Mouse (Mus musculus) retina, postnatal 1 day (tissue): ENCODE data around the gene Olfr679.
"Not testable (repeated sequence)": the region's sequence is repeated elsewhere in the genome, so short reads cannot be mapped to it uniquely, and the experiment has no call there.

Experiments
- DNase-seq: peaks from one replicate; pipeline ENCODE4 v3.0.0-alpha.2; 2012

The Olfr679 gene

DNA sequence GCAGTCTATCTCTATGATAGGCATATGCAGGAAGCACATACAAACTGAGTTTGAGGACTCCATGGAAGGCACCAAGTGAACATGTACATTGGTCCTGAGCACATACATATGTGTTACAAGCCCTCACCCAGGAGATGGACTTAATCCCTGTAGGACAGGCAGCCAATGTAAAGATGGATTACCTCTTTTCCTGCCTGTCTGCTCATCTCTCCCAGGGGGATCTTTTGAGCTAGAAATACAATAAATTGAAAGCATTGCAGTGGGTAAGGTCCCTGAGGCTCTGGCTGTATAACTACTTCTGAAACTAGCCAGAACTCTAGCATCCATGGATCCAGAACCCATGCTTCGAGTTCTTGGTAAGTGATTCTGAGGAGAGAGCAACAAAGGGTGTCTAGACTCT, at the start of gene Olfr679:
TSS of gene Olfr679 (plus strand) at position 301 of the 400 bp plus-strand sequence.
- DNase-seq = no peak

DNA sequence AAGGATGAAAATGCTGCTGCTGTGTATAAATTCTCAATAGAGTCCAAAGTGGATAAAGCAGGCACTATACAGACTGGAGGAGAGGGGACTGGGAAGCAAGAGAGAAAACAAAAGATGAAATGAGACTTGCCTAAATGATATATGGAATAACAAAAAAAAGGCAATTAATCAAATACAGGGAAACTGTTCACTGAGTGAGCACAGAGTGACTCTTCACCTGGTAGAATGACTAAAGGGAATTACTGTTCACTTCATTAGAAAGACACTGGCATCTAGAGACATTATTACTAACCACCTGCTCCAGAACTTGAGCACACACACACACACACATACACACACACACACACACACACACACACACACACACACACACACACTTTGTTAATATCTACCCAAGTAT, 48.6 kb upstream of the Olfr679 start, which contains the start of gene Olfr676:
TSS of gene Olfr676 (plus strand) at position 301 of the 400 bp plus-strand sequence.
- no peak for DNase-seq

DNA sequence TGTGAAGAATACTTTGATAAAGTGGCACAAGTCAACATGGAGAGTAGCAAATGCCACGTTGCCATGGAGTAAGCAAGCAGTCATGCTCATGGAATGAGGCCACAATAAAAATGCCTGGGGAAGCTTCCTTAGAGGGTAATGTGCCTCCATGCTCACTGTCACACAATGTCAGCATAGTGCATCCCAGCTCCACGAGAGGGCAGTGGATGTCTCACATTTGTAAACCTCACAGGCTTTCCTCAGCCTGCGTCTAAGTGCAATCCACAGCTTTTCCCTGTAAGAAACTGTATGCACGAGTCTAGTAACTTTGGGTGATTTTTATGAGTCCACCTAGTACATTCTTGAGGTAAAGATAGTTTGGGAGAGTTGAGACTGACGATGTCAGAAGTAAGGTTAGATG, 47.2 kb upstream of the Olfr679 start:
- peak; percentile 8 for DNase-seq

DNA sequence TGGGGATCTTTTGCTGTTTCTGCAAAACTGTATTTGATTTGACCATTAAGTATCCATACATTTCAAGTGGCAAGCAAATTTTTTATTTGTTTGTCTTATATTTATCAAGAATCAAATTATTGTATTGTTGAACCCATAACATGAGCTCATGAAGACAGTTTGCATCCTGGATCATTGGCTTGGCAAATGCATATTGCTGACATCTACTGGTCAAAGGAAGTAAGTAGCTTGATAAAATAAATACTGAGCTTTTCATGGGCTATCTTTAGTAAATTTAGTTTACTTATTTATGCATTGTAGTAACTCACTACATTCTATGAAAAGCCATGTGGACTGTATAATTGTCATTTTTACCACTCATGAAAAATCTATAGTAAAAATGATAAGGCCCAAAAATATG, 22.1 kb upstream of the Olfr679 start:
- DNase-seq = no peak

DNA sequence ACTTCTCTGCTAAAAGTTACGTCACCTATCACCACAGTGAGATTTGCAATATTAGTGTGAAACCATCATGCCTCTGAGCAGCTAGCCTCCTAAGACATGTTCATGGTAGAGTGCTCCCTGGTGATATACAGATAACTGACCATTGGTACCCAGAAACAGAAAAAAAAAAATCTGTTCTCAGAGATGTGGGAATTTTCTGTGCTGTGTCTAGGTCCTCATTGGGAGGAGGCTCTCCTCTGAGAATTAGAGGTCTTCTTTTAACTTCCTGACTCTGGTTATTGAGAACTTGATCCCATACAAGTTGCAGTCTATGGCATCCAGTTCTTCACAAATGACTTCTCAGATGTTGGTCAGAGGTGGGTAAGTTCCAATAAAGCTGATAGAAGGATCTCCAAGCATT, 16.8 kb upstream of the Olfr679 start, which contains the start of gene Olfr678:
TSS of gene Olfr678 (plus strand) at position 301 of the 400 bp plus-strand sequence.
- DNase-seq = no peak

DNA sequence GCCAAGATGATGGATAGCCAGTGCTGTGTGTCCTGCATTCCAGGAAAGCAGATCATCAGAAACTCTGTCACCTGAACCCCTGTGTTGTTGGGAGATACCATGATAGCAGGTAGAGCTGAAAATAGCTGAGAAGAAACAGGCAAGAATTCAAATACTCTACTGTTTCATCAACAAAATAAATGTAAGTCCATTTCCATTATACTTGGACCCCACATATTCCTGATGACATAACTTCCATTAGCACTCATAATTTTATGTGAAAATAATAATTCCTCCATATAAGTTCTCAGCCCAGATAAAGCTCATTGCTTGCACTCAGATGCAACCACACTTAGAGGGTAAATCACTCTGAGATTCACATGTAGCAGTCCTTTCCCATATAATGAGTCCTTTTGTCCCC, 11.7 kb downstream of the Olfr679 start, which contains the start of gene Olfr680-ps1:
TSS of gene Olfr680-ps1 (minus strand) at position 101 of the 400 bp plus-strand sequence.
- DNase-seq = not testable (repeated sequence)

DNA sequence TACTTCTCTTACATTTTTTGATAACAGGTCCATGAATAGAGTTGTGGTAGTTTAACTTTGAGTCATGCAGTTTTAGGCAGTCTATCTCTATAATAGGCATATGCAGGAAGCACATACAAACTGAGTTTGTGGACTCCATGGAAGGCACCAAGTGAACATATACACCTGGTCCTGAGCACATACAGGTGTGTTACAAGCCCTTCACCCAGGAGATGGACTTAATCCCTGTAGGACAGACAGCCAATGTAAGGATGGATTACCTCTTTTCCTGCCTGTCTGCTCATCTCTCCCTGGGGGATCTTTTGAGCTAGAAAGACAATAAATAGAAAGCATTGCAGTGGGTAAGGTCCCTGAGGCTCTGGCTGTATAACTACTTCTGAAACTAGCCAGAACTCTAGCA, 35.5 kb downstream of the Olfr679 start, which contains the start of gene Olfr681:
TSS of gene Olfr681 (plus strand) at position 301 of the 400 bp plus-strand sequence.
- DNase-seq = no peak
